Mouse (Mus musculus): ENCODE data around the gene Gm49673.
"Not testable (repeated sequence)": the region's sequence is repeated elsewhere in the genome, so short reads cannot be mapped to it uniquely, and the experiment has no call there.

DNA sequence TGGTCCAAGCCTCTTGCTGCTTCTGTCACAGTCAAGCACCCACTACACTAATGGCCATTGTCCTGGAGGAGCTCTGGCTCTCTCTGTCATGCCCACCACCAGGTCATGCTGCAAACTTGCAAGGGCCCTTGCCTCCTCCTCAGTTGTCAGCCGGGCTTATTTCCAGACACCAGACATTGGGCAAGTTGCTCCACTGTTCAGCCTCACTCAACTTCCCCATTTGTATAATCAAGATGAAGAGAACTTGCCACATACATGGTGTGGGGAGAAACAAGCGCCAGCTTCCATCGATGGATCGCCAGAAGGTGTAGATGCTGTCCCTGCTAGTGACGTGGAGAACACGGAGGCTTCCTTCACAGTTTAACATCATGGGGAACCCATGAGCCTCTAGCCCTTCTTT lies 97.4 kb downstream of the Gm49673 start:
- not testable (repeated sequence) for TF ChIP-seq POLR2A (IDR thresholded peaks at IDR 0.05; ENCODE audit: control insufficient read depth, extremely low read depth, insufficient read depth, low read length, poor library complexity); CTCF (IDR thresholded peaks at IDR 0.05; ENCODE audit: borderline replicate concordance, control insufficient read depth, extremely low read depth, insufficient read depth, low read length, poor library complexity)

Data from thymus, adult 2 months (tissue).